Mouse (Mus musculus) small intestine, adult 2 months (tissue): Measurements from ENCODE around the gene U2af1l4. TPM values are rescaled to one million over a fixed set of nuclear protein-coding genes. Genes with fewer than 3 reads are reported as not detected.
A peak's percentile ranks its signal among the peaks of the same experiment; 100 is the strongest.

Source experiments
- H3K27ac ChIP-seq: fragments of 200-500 bp; 2 replicates; pipeline ENCODE4 v1.5.1; 2012; ENCODE audit warnings: low read depth, low read length, control low read depth, inconsistent platforms; ENCODE audit not compliant: insufficient read depth
- H3K27me3 ChIP-seq: fragments of 200-500 bp; 2 replicates; pipeline ENCODE4 v1.6.1; 2012; ENCODE audit warnings: mild to moderate bottlenecking, moderate library complexity, low read length, inconsistent platforms; ENCODE audit not compliant: control insufficient read depth, insufficient read depth
- H3K36me3 ChIP-seq: fragments of 200-500 bp; 2 replicates; pipeline ENCODE4 v1.6.1; 2012; ENCODE audit warnings: mild to moderate bottlenecking, low read length, control low read depth, inconsistent platforms; ENCODE audit not compliant: control insufficient read depth, insufficient read depth
- H3K4me1 ChIP-seq: fragments of 200-500 bp; 2 replicates; pipeline ENCODE4 v1.6.1; 2012; ENCODE audit warnings: low read length, inconsistent platforms, mixed read lengths; ENCODE audit not compliant: control insufficient read depth, insufficient read depth, insufficient read length
- H3K4me3 ChIP-seq: fragments of 200-500 bp; 2 replicates; pipeline ENCODE4 v1.5.1; 2012; ENCODE audit warnings: low read depth, mild to moderate bottlenecking, control low read depth, inconsistent platforms, low read length, moderate library complexity
- CTCF ChIP-seq: fragments of 200-500 bp; IDR thresholded peaks from 2 replicates; pipeline ENCODE4 v1.5.1; 2012; ENCODE audit warnings: low read depth, mild to moderate bottlenecking, control low read depth, inconsistent platforms, low read length, moderate library complexity, mixed read lengths; ENCODE audit not compliant: insufficient replicate concordance, insufficient read length; ENCODE audit errors: extremely low read depth
- POLR2A ChIP-seq: fragments of 200-500 bp; IDR thresholded peaks from 2 replicates; pipeline ENCODE4 v1.6.1; 2012; ENCODE audit warnings: low read depth, mild to moderate bottlenecking, control low read depth, inconsistent platforms, low read length, moderate library complexity
- WGBS: fragments of 180-500 bp; shearing (Covaris S2); methylation state at CpG from one replicate; pipeline ENCODE4 v1.1.7; 2018; 5-methylcytosine and 5-hydroxymethylcytosine counted together
- polyA plus RNA-seq: library from polyadenylated mRNA; depleted of rRNA; stranded (reverse); fragments of >200 nt; gene quantifications from 2 replicates; pipeline ENCODE4 v1.2.3, GENCODE M21; 2012

U2af1l4 gene
- polyA plus RNA-seq, 1 experiment = 46.5 TPM

DNA sequence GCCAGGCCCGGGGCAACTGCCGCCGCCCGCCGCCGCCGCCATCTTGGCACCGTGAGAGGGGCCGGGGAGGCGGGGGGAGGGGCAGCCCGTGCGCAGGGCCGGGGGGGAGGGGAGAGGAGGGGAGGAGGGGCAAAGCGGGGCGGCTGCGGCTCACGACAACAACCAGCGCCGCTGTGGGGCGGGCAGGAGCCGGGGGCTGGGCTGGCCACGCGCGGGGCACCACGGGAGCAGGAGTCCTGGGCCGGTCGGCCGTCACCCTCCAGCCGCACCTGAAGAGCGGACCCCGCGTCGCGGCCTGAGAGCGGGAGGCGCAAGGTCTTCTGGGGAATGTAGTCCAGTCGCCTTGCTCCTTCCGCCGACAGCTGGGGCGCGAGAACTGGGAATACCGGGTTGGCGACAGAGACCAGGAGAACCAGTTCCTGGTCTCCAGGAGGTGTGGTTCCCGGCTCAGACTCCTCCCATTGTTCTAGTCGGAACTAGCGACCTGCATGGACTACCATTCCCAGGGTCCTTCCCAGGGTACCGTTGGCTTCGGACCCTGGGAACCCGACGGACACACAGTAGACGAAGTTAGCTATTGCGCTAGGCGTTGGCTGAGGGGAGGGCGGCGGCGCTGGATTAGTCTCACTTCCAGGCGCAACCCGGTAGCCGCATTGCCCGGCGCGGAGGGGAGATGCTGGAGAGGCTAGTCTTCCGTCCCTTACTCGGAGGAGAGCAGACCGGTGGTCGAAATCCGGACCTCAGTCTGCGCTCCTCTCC lies 25.8 kb downstream of the U2af1l4 start, which contains the start of gene Kmt2b:
Kmt2b (minus strand) TSS at position 51 of the 759 bp plus-strand sequence.
- peaks cover 25% of the 10 kb centered on the region for H3K36me3 ChIP-seq
- whole genome bisulfite sequencing = under 1% methylated on average over 60 of the region's 68 CpGs
- H3K4me1 ChIP-seq = peaks cover 15% of the 10 kb centered on the region
- peak within 1 kb of the TSS; percentile 79 for H3K27ac ChIP-seq
- peak within 1 kb of the TSS; percentile 94 for H3K4me3 ChIP-seq
- TF ChIP-seq CTCF = no peak
- TF ChIP-seq POLR2A = peak; percentile 71
- H3K27me3 ChIP-seq = no peaks in the 10 kb centered on the region

DNA sequence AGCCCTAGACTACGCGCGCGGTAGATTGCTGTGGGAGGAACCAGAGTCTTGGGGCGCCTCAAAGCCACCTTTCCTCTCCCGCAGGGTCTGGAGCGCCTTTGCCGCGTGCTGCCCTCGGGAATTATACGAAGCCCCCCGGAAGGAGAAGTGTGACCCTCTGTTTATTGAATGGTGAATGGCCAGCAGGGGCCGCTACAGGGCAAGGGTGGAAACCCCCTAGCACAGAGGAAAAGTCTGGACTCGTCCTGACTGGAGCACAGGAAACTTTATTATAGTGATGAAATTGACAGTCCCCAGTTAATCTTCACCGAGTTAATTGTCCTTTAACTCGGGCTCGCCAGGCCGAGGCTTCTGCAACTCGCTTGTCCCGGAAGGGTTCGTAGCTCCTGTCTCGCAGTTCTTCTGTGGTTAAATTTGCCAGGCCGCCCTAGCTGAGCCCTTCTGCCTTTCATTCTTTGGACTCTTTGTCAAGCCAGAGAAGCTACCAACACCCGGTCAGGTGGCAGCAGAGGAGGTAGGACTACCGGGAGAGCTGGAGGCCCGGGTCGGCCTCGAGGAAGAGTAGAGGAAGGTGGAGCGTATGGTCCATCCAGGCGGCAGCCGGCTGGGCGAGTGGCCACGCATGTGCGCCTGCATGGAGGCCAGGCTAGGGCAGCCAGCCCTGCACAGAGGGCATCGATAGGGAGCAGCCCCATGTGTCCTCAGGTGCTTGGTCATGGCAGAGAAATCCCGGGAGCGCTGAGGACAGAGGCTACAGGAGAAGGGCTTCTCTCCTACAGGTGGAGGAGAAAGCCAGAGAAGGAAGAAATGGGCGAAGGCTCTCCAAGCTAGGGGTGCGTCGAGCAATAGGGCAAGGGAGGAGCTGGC lies 26.6 kb downstream of the U2af1l4 start:
- peak; percentile 96; the same call in 1 of the 2 replicates for TF ChIP-seq CTCF
- no peak for TF ChIP-seq POLR2A
- Histone ChIP-seq H3K27me3 (no peaks in the 10 kb centered on the region), H3K4me3 (peak overlapping the region; percentile 64), H3K27ac (peak overlapping the region; percentile 79), H3K4me1 (peaks cover 20% of the 10 kb centered on the region), H3K36me3 (peaks cover 18% of the 10 kb centered on the region)
- WGBS = 10% methylated on average over 40 of the region's 40 CpGs

DNA sequence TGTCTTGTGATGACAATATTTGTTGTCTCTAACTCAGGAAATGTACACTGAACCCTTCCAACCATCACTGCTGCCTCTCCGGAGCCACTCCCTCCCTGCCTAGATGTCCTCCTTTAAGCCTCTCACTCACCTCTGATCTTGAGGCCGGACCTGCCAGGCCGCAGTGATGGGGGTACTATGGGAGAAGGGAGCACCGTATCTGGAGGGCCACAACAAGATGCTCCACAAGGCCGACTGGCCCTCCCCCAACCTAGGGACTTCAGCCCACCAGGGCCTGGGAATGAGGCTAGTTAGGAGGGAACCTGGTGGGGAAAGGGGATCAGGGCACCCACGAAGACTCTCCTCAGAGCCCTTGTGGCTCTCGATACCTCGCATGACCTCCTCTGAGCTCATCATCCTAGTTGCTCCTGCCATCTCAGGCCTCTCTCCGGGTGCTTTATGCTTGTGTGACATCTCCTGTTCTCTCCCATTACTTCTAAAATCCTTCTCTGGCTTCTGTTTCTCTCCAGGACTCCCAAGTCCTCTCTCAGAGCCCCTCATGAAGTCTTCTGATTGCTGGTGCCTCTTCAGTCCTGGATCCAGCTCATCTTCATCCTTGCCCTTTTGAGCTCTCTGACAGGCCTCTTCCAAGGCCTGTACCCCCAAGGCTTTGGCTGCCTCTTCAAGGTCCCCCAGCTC lies 28.0 kb downstream of the U2af1l4 start:
- Histone ChIP-seq H3K4me3 (no peak overlapping the region), H3K4me1 (peaks cover 20% of the 10 kb centered on the region), H3K36me3 (peaks cover 5% of the 10 kb centered on the region), H3K27ac (no peak overlapping the region), H3K27me3 (no peaks in the 10 kb centered on the region)
- 92% methylated on average over 9 of the region's 9 CpGs for WGBS
- TF ChIP-seq CTCF (no peak), POLR2A (no peak)

DNA sequence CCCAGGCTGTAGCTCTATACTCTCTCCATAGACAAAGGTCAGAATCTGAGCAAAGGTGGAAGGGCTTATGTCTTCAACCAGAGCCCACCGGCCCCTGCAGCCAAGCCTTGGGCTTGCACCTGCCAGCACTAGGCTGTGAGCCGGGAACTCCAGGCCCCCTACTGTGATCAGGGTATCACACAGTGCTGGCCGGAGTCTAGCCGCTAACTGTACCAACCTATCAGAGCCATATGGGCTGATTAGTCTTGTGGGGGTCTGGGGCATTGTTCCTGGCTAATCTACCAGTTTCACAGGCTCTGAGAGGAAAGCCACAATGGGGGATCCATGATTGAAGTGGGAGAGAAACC lies 28.5 kb downstream of the U2af1l4 start:
- peaks cover under 1% of the 10 kb centered on the region; the same call in 1 of the 2 replicates for H3K36me3 ChIP-seq
- no peaks in the 10 kb centered on the region for H3K27me3 ChIP-seq
- H3K4me1 ChIP-seq = peaks cover 20% of the 10 kb centered on the region
- TF ChIP-seq POLR2A (no peak), CTCF (no peak)
- H3K4me3 ChIP-seq = no peak overlapping the region
- no peak overlapping the region for H3K27ac ChIP-seq
- WGBS = 92% methylated on average over 4 of the region's 4 CpGs

DNA sequence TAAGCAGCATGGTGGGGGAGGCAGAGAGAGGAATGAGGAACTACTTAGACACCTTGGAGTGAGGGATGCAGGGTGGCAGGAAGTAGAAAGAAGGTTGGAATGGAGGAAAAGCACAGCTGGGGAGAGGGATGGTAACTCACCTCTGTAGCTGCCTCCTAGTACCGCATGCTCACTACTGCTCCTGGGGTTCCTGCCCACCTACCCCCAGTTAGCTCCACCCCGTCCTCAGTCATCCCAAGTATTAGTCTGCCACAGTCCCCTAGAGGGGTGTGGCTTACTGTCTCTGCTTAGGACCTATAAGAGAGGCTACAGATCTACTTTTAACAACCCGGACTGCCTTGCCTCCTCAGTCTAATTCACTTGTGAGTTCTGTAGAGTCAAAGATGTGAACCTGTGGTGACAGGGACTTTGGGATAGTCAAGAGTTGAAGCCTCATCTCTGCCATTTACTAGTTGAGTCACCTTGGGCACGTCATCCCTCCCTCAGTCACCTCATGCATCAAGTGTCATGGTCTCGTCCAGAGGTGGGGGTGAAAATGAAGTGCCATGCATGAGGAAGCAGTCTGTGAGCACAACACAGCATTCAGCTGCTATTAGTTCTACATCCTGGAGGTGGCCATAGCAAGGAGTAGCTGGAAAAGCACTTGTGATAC lies 29.8 kb downstream of the U2af1l4 start:
- Histone ChIP-seq H3K36me3 (no peaks in the 10 kb centered on the region), H3K27ac (no peak overlapping the region), H3K4me1 (peaks cover 17% of the 10 kb centered on the region), H3K4me3 (no peak overlapping the region), H3K27me3 (no peaks in the 10 kb centered on the region)
- 73% methylated on average over 5 of the region's 5 CpGs for WGBS
- no peak for TF ChIP-seq CTCF
- TF ChIP-seq POLR2A = no peak

DNA sequence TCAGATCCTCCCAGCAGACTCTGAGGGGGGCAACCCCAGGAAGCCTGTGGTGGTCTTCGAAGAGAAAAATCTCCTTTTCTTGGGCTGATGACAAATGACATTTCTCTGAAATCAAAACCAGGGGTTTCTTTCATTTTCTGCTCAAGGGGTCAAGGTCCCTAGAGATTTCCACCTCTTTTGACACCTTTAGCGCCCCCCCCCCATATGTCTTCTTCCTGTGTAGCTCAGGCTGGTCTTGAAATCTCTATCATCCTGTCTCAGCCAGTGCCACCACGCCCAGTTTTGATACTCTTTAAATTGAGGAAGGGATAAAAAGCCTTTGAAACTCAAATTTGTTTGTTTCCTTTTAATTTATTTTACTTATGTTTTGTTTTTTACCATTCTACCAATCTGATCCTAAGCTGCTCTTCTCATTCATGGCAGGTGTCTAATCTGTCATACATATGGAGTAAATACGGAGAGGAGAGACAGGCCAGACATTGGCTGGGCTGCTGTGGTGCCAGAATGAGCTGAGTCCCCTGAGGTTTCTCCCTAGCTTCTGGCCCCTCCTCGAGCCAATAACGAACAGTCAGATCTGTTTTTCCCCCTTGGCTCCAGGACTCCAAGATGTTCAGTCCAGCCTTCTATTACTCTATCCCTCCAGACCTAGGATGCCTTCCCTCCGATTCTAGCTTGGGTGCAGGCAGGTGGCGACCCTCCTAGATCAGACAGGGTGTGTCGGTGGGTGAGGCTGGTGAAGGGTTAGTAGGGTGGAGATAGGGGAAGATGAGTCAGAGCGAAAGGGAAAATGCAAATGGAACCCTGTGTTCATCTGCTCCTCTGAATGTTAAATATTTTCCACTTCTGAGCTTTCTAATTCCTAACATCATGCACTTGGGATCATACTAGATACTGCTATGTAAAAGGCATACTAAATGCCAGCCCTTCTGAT lies 30.7 kb downstream of the U2af1l4 start:
- no peak overlapping the region for H3K27ac ChIP-seq
- TF ChIP-seq POLR2A = no peak
- no peak for TF ChIP-seq CTCF
- H3K27me3 ChIP-seq = no peaks in the 10 kb centered on the region
- 56% methylated on average over 10 of the region's 10 CpGs for WGBS
- no peaks in the 10 kb centered on the region for H3K36me3 ChIP-seq
- no peak overlapping the region for H3K4me3 ChIP-seq
- peaks cover 17% of the 10 kb centered on the region for H3K4me1 ChIP-seq
